Mouse (Mus musculus) lung, postnatal 0 days (tissue): Measurements from ENCODE around the gene Gm10964. TPM values are rescaled to one million over a fixed set of nuclear protein-coding genes. Genes with fewer than 3 reads are reported as not detected.

ENCODE experiments used
- ATAC-seq: fragments of 200-750 bp; cut with Nextera tagmentation; 2 replicates; pipeline ENCODE4 v1.8.0; 2017; ENCODE audit warnings: moderate library complexity
- DNase-seq: peaks from one replicate; pipeline ENCODE4 v3.0.0-alpha.2; 2016; ENCODE audit warnings: low spot score
- H3K27ac ChIP-seq: fragments of 300-500 bp; sonication (generic); 2 replicates; pipeline ENCODE4 v1.5.1; 2014; ENCODE audit warnings: antibody characterized with exemption, mild to moderate bottlenecking, low read length, mixed read lengths
- H3K27me3 ChIP-seq: fragments of 300-500 bp; sonication (generic); replicated peaks from 2 replicates; pipeline ENCODE4 v1.6.1; 2014; ENCODE audit warnings: low read length, mixed read lengths; ENCODE audit not compliant: insufficient read depth
- H3K36me3 ChIP-seq: fragments of 300-500 bp; sonication (generic); 2 replicates; pipeline ENCODE4 v1.6.1; 2014; ENCODE audit warnings: low read length, mixed read lengths; ENCODE audit not compliant: insufficient read depth
- H3K4me1 ChIP-seq: fragments of 300-500 bp; sonication (generic); 2 replicates; pipeline ENCODE4 v1.6.1; 2014; ENCODE audit warnings: antibody characterized with exemption, low read depth, low read length, mixed read lengths; ENCODE audit not compliant: insufficient read depth
- H3K4me2 ChIP-seq: fragments of 300-500 bp; sonication (generic); replicated peaks from 2 replicates; pipeline ENCODE4 v1.6.1; 2014; ENCODE audit warnings: low read depth, mild to moderate bottlenecking, low read length, moderate library complexity, mixed read lengths
- H3K4me3 ChIP-seq: fragments of 300-500 bp; sonication (generic); 2 replicates; pipeline ENCODE4 v1.5.1; 2014; ENCODE audit warnings: low read depth, low read length
- H3K9ac ChIP-seq: fragments of 300-500 bp; sonication (generic); replicated peaks from 2 replicates; pipeline ENCODE4 v1.6.1; 2014; ENCODE audit warnings: low read depth, mild to moderate bottlenecking
- H3K9me3 ChIP-seq: fragments of 300-500 bp; sonication (generic); 2 replicates; pipeline ENCODE4 v1.6.1; 2016; ENCODE audit warnings: low read length, mixed read lengths
- CTCF ChIP-seq: IDR thresholded peaks from 2 replicates; pipeline ENCODE4 v1.5.1; 2016; ENCODE audit warnings: antibody characterized with exemption, mild to moderate bottlenecking
- EP300 ChIP-seq: IDR thresholded peaks from 2 replicates; pipeline ENCODE4 v1.6.1; 2016; ENCODE audit warnings: antibody characterized with exemption, mild to moderate bottlenecking, control low read depth
- WGBS: fragments of 180-500 bp; shearing (Covaris S2); extraction: QIAGEN DNeasy Blood & Tissue Kit; methylation state at CpG from one replicate; pipeline ENCODE4 v1.1.7; 2014; 5-methylcytosine and 5-hydroxymethylcytosine counted together
- polyA plus RNA-seq: library from polyadenylated mRNA; unstranded; fragments of >200 nt; fragmentation: Nextera tagmentation; extraction: Ambion mirVana; gene quantifications from 2 replicates; pipeline ENCODE4 v1.2.1, GENCODE M21; 2015

Gm10964 gene
- polyA plus RNA-seq, 1 experiment from 2014 or later, result not detected

DNA sequence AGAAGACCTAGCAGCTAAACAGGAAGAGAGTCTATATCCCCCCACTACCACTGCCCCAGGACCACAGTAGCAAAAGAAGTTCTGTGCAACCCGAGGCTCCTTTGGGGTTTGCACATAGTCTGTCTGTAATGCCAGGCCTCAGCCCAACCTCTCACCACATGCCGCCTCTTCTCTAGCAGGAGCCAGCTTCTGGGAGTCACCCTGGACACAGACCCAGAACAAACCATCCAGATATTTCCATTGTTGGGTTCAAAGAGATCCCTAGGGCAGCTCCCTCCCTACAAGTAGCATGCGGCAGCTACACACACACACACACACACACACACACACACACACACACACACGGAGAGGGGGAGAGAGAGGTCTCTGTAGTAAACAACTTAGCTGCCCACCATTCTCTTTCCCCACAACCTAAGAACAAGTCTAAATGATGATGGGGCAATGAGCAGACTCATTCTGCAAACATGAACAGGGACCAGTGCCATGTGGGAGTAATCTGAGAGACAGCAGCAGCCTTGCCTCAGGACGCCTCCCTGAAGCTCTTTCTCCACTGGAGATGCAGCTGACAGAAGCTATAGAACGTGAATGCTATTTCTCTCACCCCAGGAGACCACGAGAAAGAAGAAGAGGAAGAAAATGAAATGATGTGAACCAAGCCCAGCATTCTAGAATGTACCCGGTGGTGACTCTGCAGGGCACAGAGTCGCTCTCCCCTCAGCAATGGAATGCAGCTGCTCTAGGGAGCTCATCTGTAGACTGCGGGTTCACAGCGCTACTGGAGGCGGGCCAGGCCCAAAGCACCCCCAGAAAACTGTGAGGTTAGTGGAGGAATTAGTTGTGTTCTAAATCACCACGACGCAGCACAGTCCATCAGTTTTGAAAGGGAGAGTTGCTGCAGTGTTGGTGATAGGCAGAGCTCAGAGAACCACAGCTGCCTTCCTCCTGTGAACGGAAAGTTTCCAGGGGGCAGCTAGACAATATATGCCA, 22.1 kb upstream of the Gm10964 start:
- Histone ChIP-seq H3K4me3 (no peak overlapping the region), H3K27me3 (no peaks in the 10 kb centered on the region), H3K9me3 (no peaks in the 10 kb centered on the region), H3K36me3 (no peaks in the 10 kb centered on the region), H3K9ac (no peak overlapping the region), H3K27ac (peak overlapping the region; percentile 51; the same call in 1 of the 2 replicates), H3K4me2 (no peak overlapping the region), H3K4me1 (no peaks in the 10 kb centered on the region)
- 45% methylated on average over 15 of the region's 15 CpGs for WGBS
- TF ChIP-seq CTCF, result no peak
- no peak for TF ChIP-seq EP300
- ATAC-seq (peak; percentile 79), DNase-seq (peak; percentile 87)

DNA sequence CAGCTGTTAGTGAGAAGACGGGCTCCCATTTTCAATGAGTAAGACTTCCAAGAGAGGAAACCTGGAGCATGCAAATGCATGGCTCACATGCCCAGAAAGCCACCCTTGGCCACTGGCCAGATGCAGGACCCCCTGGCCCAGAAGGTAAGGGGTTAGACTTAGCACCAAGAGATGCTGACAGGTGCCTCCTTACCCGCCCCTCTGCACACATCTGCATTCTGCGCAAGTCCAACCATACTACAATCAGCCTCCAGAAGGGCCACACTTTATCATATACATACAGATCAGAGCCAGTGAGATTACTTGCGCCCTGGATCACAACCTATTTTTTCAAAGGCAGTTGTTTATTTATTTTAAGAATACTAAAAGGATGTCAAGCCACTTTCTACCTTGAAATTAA, 20.4 kb upstream of the Gm10964 start:
- no peaks in the 10 kb centered on the region for H3K4me1 ChIP-seq
- ATAC-seq (no peak), DNase-seq (no peak)
- 71% methylated on average over 4 of the region's 4 CpGs for WGBS
- H3K9ac ChIP-seq, result no peak overlapping the region
- no peak overlapping the region for H3K4me3 ChIP-seq
- H3K36me3 ChIP-seq, result no peaks in the 10 kb centered on the region
- no peak overlapping the region for H3K4me2 ChIP-seq
- no peak overlapping the region for H3K27ac ChIP-seq
- H3K27me3 ChIP-seq, result no peaks in the 10 kb centered on the region
- no peak for TF ChIP-seq CTCF
- TF ChIP-seq EP300, result no peak
- H3K9me3 ChIP-seq, result no peaks in the 10 kb centered on the region

DNA sequence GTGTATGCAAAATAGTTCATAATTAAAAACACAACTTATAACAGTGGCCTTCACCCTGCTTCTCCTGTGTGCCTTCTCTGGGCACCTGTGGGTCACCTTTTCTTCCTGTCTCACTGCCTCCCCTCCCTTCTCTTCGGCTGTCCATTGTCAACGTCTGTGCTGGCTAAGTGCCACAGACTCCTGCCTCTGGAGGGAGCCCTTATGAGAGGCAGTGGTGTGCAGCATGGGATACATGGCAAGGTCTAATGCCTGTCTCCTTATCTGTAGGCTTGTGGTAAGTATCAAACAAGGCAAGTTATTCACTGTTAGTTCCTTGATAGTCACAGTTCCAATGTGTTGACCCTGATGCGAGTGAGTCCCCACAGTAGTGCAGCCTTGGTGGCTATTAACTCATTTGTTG, 15.0 kb upstream of the Gm10964 start:
- DNase-seq (no peak), ATAC-seq (no peak)
- 42% methylated on average over 3 of the region's 3 CpGs for WGBS
- Histone ChIP-seq H3K36me3 (no peaks in the 10 kb centered on the region), H3K4me3 (no peak overlapping the region), H3K27ac (no peak overlapping the region), H3K9ac (no peak overlapping the region), H3K4me2 (no peak overlapping the region), H3K4me1 (no peaks in the 10 kb centered on the region), H3K27me3 (no peaks in the 10 kb centered on the region), H3K9me3 (no peaks in the 10 kb centered on the region)
- TF ChIP-seq CTCF (peak; percentile 49), EP300 (no peak)

DNA sequence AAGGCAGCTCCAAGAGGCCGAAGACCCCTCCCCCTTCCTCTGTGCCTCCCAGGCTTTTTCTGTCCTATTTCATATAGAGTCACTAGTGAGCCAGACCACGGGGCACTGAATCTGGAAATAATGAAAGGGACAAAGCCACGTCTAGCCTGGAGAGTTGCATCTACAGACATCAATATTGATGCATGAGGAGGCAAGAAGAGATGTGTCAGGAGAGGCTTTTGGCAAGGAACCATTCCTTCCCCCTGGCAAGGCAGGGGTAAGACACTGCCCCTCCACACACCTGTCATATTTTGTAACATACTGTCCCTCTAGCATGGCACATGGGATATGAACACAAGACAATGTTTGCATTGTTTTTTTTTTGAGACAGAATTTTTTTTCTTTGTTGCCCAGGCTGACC, 12.5 kb upstream of the Gm10964 start:
- no peak for DNase-seq

DNA sequence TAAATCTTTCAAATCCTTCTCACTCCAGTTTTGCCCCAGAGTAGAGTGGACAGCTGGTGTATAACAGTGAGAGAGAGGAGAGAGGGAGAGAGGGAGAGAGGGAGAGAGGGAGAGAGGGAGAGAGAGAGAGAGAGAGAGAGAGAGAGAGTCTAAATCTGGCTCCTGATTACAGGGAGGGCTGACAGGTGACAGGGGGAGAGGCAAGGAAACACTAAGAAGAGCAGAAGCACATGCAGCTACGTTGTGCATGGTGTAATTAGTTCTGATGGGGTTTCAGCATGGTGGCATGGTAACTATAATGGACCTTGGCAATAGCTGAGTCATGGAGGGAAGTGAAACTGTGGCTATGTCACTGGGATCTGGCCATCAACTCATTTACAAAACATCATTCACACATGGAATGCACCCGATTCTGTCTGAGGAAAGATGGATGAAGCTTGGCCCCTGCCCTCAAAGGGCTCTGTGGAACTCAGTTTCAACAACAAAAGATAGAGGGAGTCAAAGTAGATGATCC, 11.3 kb upstream of the Gm10964 start:
- Histone ChIP-seq H3K9me3 (no peaks in the 10 kb centered on the region), H3K4me1 (no peaks in the 10 kb centered on the region), H3K36me3 (no peaks in the 10 kb centered on the region), H3K27ac (no peak overlapping the region), H3K4me3 (no peak overlapping the region), H3K9ac (no peak overlapping the region), H3K27me3 (no peaks in the 10 kb centered on the region), H3K4me2 (no peak overlapping the region)
- no peak for ATAC-seq
- DNase-seq, result no peak
- 25% methylated on average over 2 of the region's 2 CpGs for WGBS
- no peak for TF ChIP-seq EP300
- no peak for TF ChIP-seq CTCF

More for the DNA sequence above, 12.5 kb upstream of the Gm10964 start:
- TF ChIP-seq EP300, result no peak
- TF ChIP-seq CTCF, result no peak
- Histone ChIP-seq H3K4me2 (no peak overlapping the region), H3K9ac (no peak overlapping the region), H3K4me1 (no peaks in the 10 kb centered on the region), H3K9me3 (no peaks in the 10 kb centered on the region), H3K27me3 (no peaks in the 10 kb centered on the region), H3K27ac (no peak overlapping the region), H3K4me3 (no peak overlapping the region), H3K36me3 (no peaks in the 10 kb centered on the region)
- WGBS, result 35% methylated on average over 3 of the region's 3 CpGs
- ATAC-seq, result no peak

DNA sequence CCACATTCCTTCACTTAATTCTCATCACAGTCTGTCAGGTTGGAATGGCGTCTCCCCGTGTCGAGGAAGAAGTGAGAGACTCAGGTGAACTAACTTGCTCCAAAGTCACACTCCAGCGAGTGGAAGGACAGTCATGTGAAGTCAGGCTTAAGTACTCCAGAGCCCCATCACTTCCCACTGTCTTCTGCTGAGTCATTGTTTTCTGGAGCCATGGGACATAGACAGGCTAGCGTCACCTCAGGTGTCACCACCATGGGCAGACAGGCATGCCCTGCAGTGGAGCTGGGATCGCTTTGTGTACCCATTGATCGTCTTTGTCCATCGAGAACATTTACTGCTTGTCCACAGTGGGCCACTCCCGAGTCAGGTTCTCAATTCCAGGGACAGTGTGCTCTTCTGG, 9.3 kb upstream of the Gm10964 start:
- ATAC-seq (no peak), DNase-seq (no peak)
- Histone ChIP-seq H3K4me2 (no peak overlapping the region), H3K4me1 (peaks cover 6% of the 10 kb centered on the region; the same call in 1 of the 2 replicates), H3K27me3 (no peaks in the 10 kb centered on the region), H3K9ac (no peak overlapping the region), H3K4me3 (no peak overlapping the region), H3K36me3 (no peaks in the 10 kb centered on the region), H3K9me3 (no peaks in the 10 kb centered on the region), H3K27ac (no peak overlapping the region)
- WGBS, result 85% methylated on average over 9 of the region's 9 CpGs
- TF ChIP-seq EP300, result no peak
- TF ChIP-seq CTCF, result no peak
